Mouse (Mus musculus) E14TG2a.4 (cell line): ENCODE measurements at regions not wholly inside any gene's neighbourhood (a gene's known extent, or its start where the extent isn't known, plus 50 kb on each side); places are given as distances from the start of the nearest gene placed in this dataset.
A peak's percentile ranks its signal among the peaks of the same experiment; 100 is the strongest.

Experiments used
- H3K27me3 ChIP-seq: 2 replicates; pipeline ENCODE4 v1.6.1; 2014; ENCODE audit warnings: low read length, control low read depth; ENCODE audit not compliant: insufficient read depth
- H3K36me3 ChIP-seq: 2 replicates; pipeline ENCODE4 v1.6.1; 2014; ENCODE audit warnings: low read length, control low read depth; ENCODE audit not compliant: insufficient read depth
- H3K4me1 ChIP-seq: replicated peaks from 2 replicates; pipeline ENCODE4 v1.6.1; 2014; ENCODE audit warnings: low read depth, low read length, control low read depth
- H3K4me3 ChIP-seq: replicated peaks from 2 replicates; pipeline ENCODE4 v1.5.1; 2014; ENCODE audit warnings: mild to moderate bottlenecking, low read length
- H3K9me3 ChIP-seq: 2 replicates; pipeline ENCODE4 v1.6.1; 2014; ENCODE audit warnings: low read length, control low read depth
- CTCF ChIP-seq: conservative IDR thresholded peaks from 2 replicates; pipeline ENCODE4 v1.5.1; 2014; ENCODE audit warnings: low read length
- NANOG ChIP-seq: IDR thresholded peaks from 2 replicates; pipeline ENCODE4 v1.6.1; 2014; ENCODE audit warnings: borderline replicate concordance, low read length, mixed read lengths
- POU5F1 ChIP-seq: IDR thresholded peaks from 2 replicates; pipeline ENCODE4 v1.6.1; 2014; ENCODE audit warnings: low read length, borderline replicate concordance

GRCm38 (mm10) chr2:74997736-74998135 lies 172.1 kb downstream of the Mtx2 start:
- peaks cover 44% of the 10 kb centered on the region for H3K4me1 ChIP-seq
- H3K9me3 ChIP-seq = peaks cover 10% of the 10 kb centered on the region; the same call in 1 of the 2 replicates
- H3K27me3 ChIP-seq = peaks cover 32% of the 10 kb centered on the region
- H3K36me3 ChIP-seq = no peaks in the 10 kb centered on the region
- no peak for TF ChIP-seq NANOG
- TF ChIP-seq CTCF = no peak
- no peak for TF ChIP-seq POU5F1
- H3K4me3 ChIP-seq = no peak overlapping the region

- Histone ChIP-seq H3K9me3 (no peaks in the 10 kb centered on the region), H3K36me3 (no peaks in the 10 kb centered on the region), H3K27me3 (peaks cover 52% of the 10 kb centered on the region), H3K4me1 (peaks cover 31% of the 10 kb centered on the region), H3K4me3 (0 out of 2 replicates have a peak overlapping the region, but pooled peaks have one; percentile 7)
- TF ChIP-seq CTCF (no peak), NANOG (no peak), POU5F1 (no peak)
Observed at GRCm38 (mm10) chr2:75000368-75000796, 174.8 kb downstream of the Mtx2 start.

- Histone ChIP-seq H3K4me1 (peaks cover 17% of the 10 kb centered on the region), H3K36me3 (no peaks in the 10 kb centered on the region), H3K4me3 (no peak overlapping the region), H3K27me3 (peaks cover 49% of the 10 kb centered on the region), H3K9me3 (no peaks in the 10 kb centered on the region)
- TF ChIP-seq POU5F1 = no peak
- TF ChIP-seq NANOG = no peak
- TF ChIP-seq CTCF = no peak
Observed at GRCm38 (mm10) chr2:75002562-75002961, 177.0 kb downstream of the Mtx2 start.

- H3K9me3 ChIP-seq = no peaks in the 10 kb centered on the region
- H3K4me1 ChIP-seq = no peaks in the 10 kb centered on the region
- H3K4me3 ChIP-seq = no peak overlapping the region
- no peaks in the 10 kb centered on the region for H3K36me3 ChIP-seq
- TF ChIP-seq POU5F1 (no peak), CTCF (no peak), NANOG (no peak)
- peaks cover 15% of the 10 kb centered on the region for H3K27me3 ChIP-seq
Observed at GRCm38 (mm10) chr2:75008116-75008515, 182.5 kb downstream of the Mtx2 start.

- TF ChIP-seq POU5F1 (no peak), NANOG (no peak), CTCF (no peak)
- H3K9me3 ChIP-seq = no peaks in the 10 kb centered on the region
Observed at GRCm38 (mm10) chr2:75010647-75011046, 185.0 kb downstream of the Mtx2 start.

GRCm38 (mm10) chr2:75012046-75012445 lies 186.4 kb downstream of the Mtx2 start:
- TF ChIP-seq POU5F1 (no peak), NANOG (no peak), CTCF (no peak)
- no peaks in the 10 kb centered on the region for H3K4me1 ChIP-seq
- H3K4me3 ChIP-seq = no peak overlapping the region
- no peaks in the 10 kb centered on the region for H3K36me3 ChIP-seq
- no peaks in the 10 kb centered on the region for H3K9me3 ChIP-seq
- no peaks in the 10 kb centered on the region for H3K27me3 ChIP-seq

More at GRCm38 (mm10) chr2:75010647-75011046, 185.0 kb downstream of the Mtx2 start:
- no peaks in the 10 kb centered on the region for H3K36me3 ChIP-seq
- no peaks in the 10 kb centered on the region for H3K27me3 ChIP-seq
- no peak overlapping the region for H3K4me3 ChIP-seq
- no peaks in the 10 kb centered on the region for H3K4me1 ChIP-seq

- Histone ChIP-seq H3K4me3 (no peak overlapping the region), H3K9me3 (no peaks in the 10 kb centered on the region), H3K36me3 (no peaks in the 10 kb centered on the region), H3K27me3 (0 out of 2 replicates have a peak, but pooled peaks cover 2% of the 10 kb centered on the region), H3K4me1 (no peaks in the 10 kb centered on the region)
- TF ChIP-seq NANOG = no peak
- TF ChIP-seq POU5F1 = no peak
- no peak for TF ChIP-seq CTCF
Observed at GRCm38 (mm10) chr2:75014994-75015728, 189.6 kb downstream of the Mtx2 start.

- Histone ChIP-seq H3K27me3 (0 out of 2 replicates have a peak, but pooled peaks cover 2% of the 10 kb centered on the region), H3K4me1 (no peaks in the 10 kb centered on the region), H3K9me3 (peaks cover 5% of the 10 kb centered on the region; the same call in 1 of the 2 replicates), H3K36me3 (no peaks in the 10 kb centered on the region), H3K4me3 (no peak overlapping the region)
- TF ChIP-seq POU5F1 (no peak), CTCF (no peak), NANOG (no peak)
Observed at GRCm38 (mm10) chr2:75019459-75019858, 193.9 kb downstream of the Mtx2 start.

GRCm38 (mm10) chr2:75021639-75022038 lies 196.0 kb downstream of the Mtx2 start:
- no peak for TF ChIP-seq CTCF
- no peak for TF ChIP-seq POU5F1
- TF ChIP-seq NANOG = no peak
- Histone ChIP-seq H3K9me3 (peaks cover 5% of the 10 kb centered on the region; the same call in 1 of the 2 replicates), H3K4me3 (no peak overlapping the region), H3K4me1 (no peaks in the 10 kb centered on the region), H3K36me3 (no peaks in the 10 kb centered on the region), H3K27me3 (0 out of 2 replicates have a peak, but pooled peaks cover 2% of the 10 kb centered on the region)
